Mouse (Mus musculus): ENCODE measurements at regions not wholly inside any gene's neighbourhood (a gene's known extent, or its start where the extent isn't known, plus 50 kb on each side); places are given as distances from the start of the nearest gene placed in this dataset.
"Not testable (repeated sequence)": the region's sequence is repeated elsewhere in the genome, so short reads cannot be mapped to it uniquely, and the experiment has no call there.

DNA sequence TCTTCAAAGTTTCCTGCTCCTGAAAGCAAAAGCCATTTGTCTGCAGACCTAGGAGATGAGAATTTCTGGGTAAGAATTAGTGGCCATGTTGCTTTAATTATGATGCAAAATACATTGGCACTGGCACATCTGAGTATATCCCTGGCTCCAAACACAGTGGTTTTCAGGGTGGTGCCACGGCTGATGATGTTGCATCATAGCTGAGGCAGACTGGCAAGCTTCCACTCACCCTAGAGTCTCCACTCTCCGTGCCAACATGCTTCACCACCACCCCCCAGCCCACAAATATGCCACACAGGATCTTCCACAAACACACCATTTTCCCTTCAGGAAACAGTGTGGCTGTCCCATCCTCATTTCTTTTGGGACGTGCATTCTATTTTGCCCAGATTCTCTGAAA is 314.5 kb upstream of the Tbl1xr1 start:
- no peak for ATAC-seq (ENCODE audit: low FRiP score)
- Histone ChIP-seq H3K27ac (replicated peaks) (no peak overlapping the region), H3K4me1 (no peaks in the 10 kb centered on the region), H3K9ac (replicated peaks) (no peak overlapping the region), H3K9me3 (replicated peaks) (no peaks in the 10 kb centered on the region), H3K36me3 (no peaks in the 10 kb centered on the region), H3K4me3 (replicated peaks) (no peak overlapping the region), H3K4me2 (no peak overlapping the region), H3K27me3 (replicated peaks) (no peaks in the 10 kb centered on the region)
- 83% methylated on average over 3 of the region's 3 CpGs for WGBS

GRCm38 (mm10) chr3:21768081-21768480 is 308.4 kb upstream of the Tbl1xr1 start:
- no peak overlapping the region for H3K9ac ChIP-seq (replicated peaks)
- ATAC-seq (ENCODE audit: low FRiP score), result no peak
- H3K4me1 ChIP-seq, result no peaks in the 10 kb centered on the region
- H3K4me2 ChIP-seq, result no peak overlapping the region
- no peaks in the 10 kb centered on the region for H3K36me3 ChIP-seq
- 91% methylated on average over 1 of the region's 1 CpGs for WGBS
- H3K4me3 ChIP-seq (replicated peaks), result no peak overlapping the region
- no peaks in the 10 kb centered on the region for H3K9me3 ChIP-seq (replicated peaks)
- H3K27ac ChIP-seq (replicated peaks), result no peak overlapping the region
- H3K27me3 ChIP-seq (replicated peaks), result no peaks in the 10 kb centered on the region

DNA sequence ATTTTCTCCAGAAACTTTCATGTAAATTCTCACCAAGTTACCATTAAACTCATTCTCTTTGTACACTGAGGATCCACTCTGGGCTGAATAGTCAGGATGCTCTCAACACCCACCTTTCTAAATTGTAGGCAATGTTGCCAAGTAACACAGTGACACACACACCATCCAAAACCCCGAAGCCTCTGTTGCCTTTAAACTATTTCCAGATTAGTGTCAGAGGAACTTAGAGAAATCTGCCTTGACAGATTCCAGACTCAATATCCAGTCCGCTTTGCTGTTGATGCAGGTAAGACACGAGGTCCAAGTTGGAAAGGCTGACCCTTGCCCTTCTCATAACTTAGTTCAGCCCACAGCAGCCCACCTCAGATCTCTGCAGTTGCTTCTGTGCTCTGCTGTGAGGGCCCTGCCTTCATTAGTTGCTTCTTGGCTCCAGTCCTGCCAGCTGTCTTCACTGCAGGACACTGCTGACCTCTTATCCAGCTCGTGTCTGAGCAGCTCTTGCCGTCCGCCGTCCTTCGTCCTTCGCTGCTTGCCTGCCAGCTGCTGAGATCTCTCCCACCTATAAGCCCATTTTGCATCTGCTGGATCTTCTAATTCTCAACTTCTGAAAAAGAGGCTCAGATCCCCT is 306.4 kb upstream of the Tbl1xr1 start:
- H3K4me3 ChIP-seq (replicated peaks), result no peak overlapping the region
- no peaks in the 10 kb centered on the region for H3K9me3 ChIP-seq (replicated peaks)
- H3K4me1 ChIP-seq, result no peaks in the 10 kb centered on the region
- no peaks in the 10 kb centered on the region for H3K36me3 ChIP-seq
- 73% methylated on average over 9 of the region's 9 CpGs for WGBS
- no peak overlapping the region for H3K9ac ChIP-seq (replicated peaks)
- no peak for ATAC-seq (ENCODE audit: low FRiP score)
- no peak overlapping the region for H3K27ac ChIP-seq (replicated peaks)
- no peak overlapping the region for H3K4me2 ChIP-seq
- no peaks in the 10 kb centered on the region for H3K27me3 ChIP-seq (replicated peaks)

GRCm38 (mm10) chr3:21771752-21772298 is 304.6 kb upstream of the Tbl1xr1 start:
- Histone ChIP-seq H3K27ac (replicated peaks) (no peak overlapping the region), H3K9ac (replicated peaks) (no peak overlapping the region), H3K27me3 (replicated peaks) (no peaks in the 10 kb centered on the region), H3K4me3 (replicated peaks) (no peak overlapping the region), H3K9me3 (replicated peaks) (no peaks in the 10 kb centered on the region), H3K36me3 (no peaks in the 10 kb centered on the region), H3K4me2 (no peak overlapping the region), H3K4me1 (no peaks in the 10 kb centered on the region)
- WGBS, result 82% methylated on average over 4 of the region's 4 CpGs
- no peak for ATAC-seq (ENCODE audit: low FRiP score)

GRCm38 (mm10) chr3:21774172-21774842 is 302.1 kb upstream of the Tbl1xr1 start:
- Histone ChIP-seq H3K27me3 (replicated peaks) (no peaks in the 10 kb centered on the region), H3K9me3 (replicated peaks) (no peaks in the 10 kb centered on the region), H3K4me1 (no peaks in the 10 kb centered on the region), H3K4me3 (replicated peaks) (no peak overlapping the region), H3K4me2 (no peak overlapping the region), H3K27ac (replicated peaks) (no peak overlapping the region), H3K9ac (replicated peaks) (no peak overlapping the region), H3K36me3 (no peaks in the 10 kb centered on the region)
- 84% methylated on average over 4 of the region's 4 CpGs for WGBS
- no peak for ATAC-seq (ENCODE audit: low FRiP score)

- Histone ChIP-seq H3K9ac (replicated peaks) (no peak overlapping the region), H3K4me1 (no peaks in the 10 kb centered on the region), H3K4me3 (replicated peaks) (no peak overlapping the region), H3K27ac (replicated peaks) (no peak overlapping the region), H3K4me2 (no peak overlapping the region), H3K27me3 (replicated peaks) (no peaks in the 10 kb centered on the region), H3K9me3 (replicated peaks) (no peaks in the 10 kb centered on the region), H3K36me3 (no peaks in the 10 kb centered on the region)
- ATAC-seq (ENCODE audit: low FRiP score), result no peak
- 91% methylated on average over 4 of the region's 4 CpGs for WGBS
These were observed 297.7 kb upstream of the Tbl1xr1 start for GRCm38 (mm10) chr3:21778789-21779188.

DNA sequence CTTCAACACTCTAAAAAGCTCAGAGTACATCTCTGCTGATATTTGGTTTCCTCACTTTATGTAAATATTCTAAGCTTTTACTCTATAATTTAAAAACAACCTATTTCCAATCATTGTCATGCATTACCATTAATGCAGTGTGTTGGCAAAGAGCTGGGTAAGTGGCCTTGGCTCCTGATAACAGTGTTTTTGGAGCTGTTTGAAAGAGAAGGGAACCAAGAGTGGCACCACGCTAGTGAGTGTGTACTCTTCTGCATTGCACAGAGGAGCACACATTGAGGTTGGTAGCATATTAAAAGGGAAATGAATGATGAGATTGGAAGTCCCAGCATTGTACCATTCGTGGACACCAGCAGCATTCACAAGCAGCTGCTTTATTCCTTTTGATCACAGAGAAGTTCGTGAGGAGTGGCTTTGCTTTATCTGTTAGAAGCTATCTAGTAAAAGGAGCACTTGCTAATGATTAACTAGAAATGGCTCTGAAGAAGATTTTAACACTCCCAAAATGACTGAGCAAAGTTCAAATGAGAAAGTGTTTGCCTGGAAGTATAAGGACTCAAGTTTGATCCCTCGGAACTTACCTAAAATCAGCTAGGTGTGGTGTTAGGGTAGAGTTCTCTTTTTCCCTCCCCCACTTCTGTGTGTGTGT is 284.3 kb upstream of the Tbl1xr1 start:
- Histone ChIP-seq H3K36me3 (no peaks in the 10 kb centered on the region), H3K27me3 (replicated peaks) (no peaks in the 10 kb centered on the region), H3K9ac (replicated peaks) (no peak overlapping the region), H3K4me2 (no peak overlapping the region), H3K4me1 (no peaks in the 10 kb centered on the region), H3K4me3 (replicated peaks) (no peak overlapping the region), H3K27ac (replicated peaks) (no peak overlapping the region), H3K9me3 (replicated peaks) (no peaks in the 10 kb centered on the region)
- no peak for ATAC-seq (ENCODE audit: low FRiP score)
- 41% methylated on average over 4 of the region's 4 CpGs for WGBS

DNA sequence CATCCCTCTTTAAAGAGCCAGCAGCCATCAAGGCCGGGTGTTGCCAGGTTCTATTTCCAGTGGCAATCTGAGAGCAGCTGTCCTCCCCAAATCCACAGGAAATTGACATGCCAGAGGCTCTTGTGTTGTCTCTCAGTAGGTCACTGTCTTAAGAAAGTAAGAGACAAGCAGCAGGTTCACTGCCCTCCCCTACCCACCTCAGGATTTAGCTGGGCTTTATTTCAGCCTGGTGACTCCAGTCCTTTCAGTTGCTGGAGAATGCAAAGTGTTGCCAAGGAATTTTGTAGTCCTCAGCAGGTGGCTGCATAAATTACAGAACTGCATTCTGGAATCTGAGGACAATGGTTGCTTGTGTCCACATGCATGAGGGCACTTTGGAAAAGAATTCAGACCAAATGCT is 278.3 kb upstream of the Tbl1xr1 start:
- Histone ChIP-seq H3K9ac (replicated peaks) (no peak overlapping the region), H3K4me1 (no peaks in the 10 kb centered on the region), H3K27ac (replicated peaks) (no peak overlapping the region), H3K27me3 (replicated peaks) (no peaks in the 10 kb centered on the region), H3K4me2 (no peak overlapping the region), H3K4me3 (replicated peaks) (no peak overlapping the region), H3K36me3 (no peaks in the 10 kb centered on the region), H3K9me3 (replicated peaks) (no peaks in the 10 kb centered on the region)
- 14% methylated on average over 1 of the region's 1 CpGs for WGBS
- ATAC-seq (ENCODE audit: low FRiP score), result 0 out of 2 replicates have a peak, but pooled peaks have one; percentile 35

- H3K4me2 ChIP-seq; H3K27me3 ChIP-seq (replicated peaks); H3K9ac ChIP-seq (replicated peaks); H3K27ac ChIP-seq (replicated peaks); H3K4me1 ChIP-seq; H3K36me3 ChIP-seq; H3K9me3 ChIP-seq (replicated peaks); H3K4me3 ChIP-seq (replicated peaks); ATAC-seq (ENCODE audit: low FRiP score): not testable (repeated sequence)
- whole genome bisulfite sequencing, result 83% methylated on average over 2 of the region's 2 CpGs
These were observed 272.6 kb upstream of the Tbl1xr1 start for GRCm38 (mm10) chr3:21803886-21804285.

- no peak for ATAC-seq (ENCODE audit: low FRiP score)
These were observed 269.8 kb upstream of the Tbl1xr1 start for GRCm38 (mm10) chr3:21806494-21807157.

DNA sequence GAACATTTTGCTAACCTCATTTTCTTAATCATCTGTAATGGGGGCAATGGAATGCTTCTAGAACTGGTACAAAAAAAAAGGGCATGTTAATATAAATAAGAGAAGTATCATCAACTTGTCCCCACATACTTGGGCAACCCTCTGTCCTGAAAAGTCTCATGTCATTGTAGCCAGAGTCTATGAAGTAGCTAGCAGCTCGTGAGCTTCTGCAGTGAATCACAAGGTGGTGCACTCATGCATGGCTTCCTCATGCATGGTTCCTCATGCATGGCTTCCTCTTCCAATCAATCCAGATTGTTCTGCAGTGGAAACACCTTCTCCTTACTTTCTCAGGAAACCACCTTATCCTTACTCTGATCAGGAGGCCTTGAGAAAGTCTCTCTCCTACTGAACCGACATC is 267.9 kb upstream of the Tbl1xr1 start:
- no peak for ATAC-seq (ENCODE audit: low FRiP score)
- H3K9me3 ChIP-seq (replicated peaks), result no peaks in the 10 kb centered on the region
- H3K4me2 ChIP-seq, result no peak overlapping the region
- no peak overlapping the region for H3K9ac ChIP-seq (replicated peaks)
- H3K27ac ChIP-seq (replicated peaks), result no peak overlapping the region
- WGBS, result 70% methylated on average over 2 of the region's 2 CpGs
- H3K4me3 ChIP-seq (replicated peaks), result no peak overlapping the region
- peaks cover 14% of the 10 kb centered on the region for H3K4me1 ChIP-seq
- H3K27me3 ChIP-seq (replicated peaks), result no peaks in the 10 kb centered on the region
- H3K36me3 ChIP-seq, result no peaks in the 10 kb centered on the region

More at GRCm38 (mm10) chr3:21806494-21807157, 269.8 kb upstream of the Tbl1xr1 start:
- no peak overlapping the region for H3K4me3 ChIP-seq (replicated peaks)
- H3K4me2 ChIP-seq, result no peak overlapping the region
- H3K36me3 ChIP-seq, result no peaks in the 10 kb centered on the region
- H3K9me3 ChIP-seq (replicated peaks), result no peaks in the 10 kb centered on the region
- no peak overlapping the region for H3K27ac ChIP-seq (replicated peaks)
- no peak overlapping the region for H3K9ac ChIP-seq (replicated peaks)
- WGBS, result 86% methylated on average over 2 of the region's 2 CpGs
- H3K27me3 ChIP-seq (replicated peaks), result no peaks in the 10 kb centered on the region
- H3K4me1 ChIP-seq, result peaks cover 14% of the 10 kb centered on the region
